Mouse (Mus musculus) spleen, adult 2 months (tissue): ENCODE measurements at regions not wholly inside any gene's neighbourhood (a gene's known extent, or its start where the extent isn't known, plus 50 kb on each side); places are given as distances from the start of the nearest gene placed in this dataset.

Source experiments
- CTCF ChIP-seq: fragments of 200-500 bp; IDR thresholded peaks from 2 replicates; pipeline ENCODE4 v1.5.1; 2011; ENCODE audit warnings: mild to moderate bottlenecking, inconsistent platforms; ENCODE audit not compliant: insufficient read depth, insufficient read length, insufficient replicate concordance; ENCODE audit errors: extremely low read depth
- POLR2A ChIP-seq: fragments of 200-500 bp; IDR thresholded peaks from 2 replicates; pipeline ENCODE4 v1.6.1; 2011; ENCODE audit warnings: low read depth, low read length, inconsistent platforms

GRCm38 (mm10) chr6:35405044-35405443 is 79.1 kb upstream of the Fam180a start:
- TF ChIP-seq CTCF = no peak
- TF ChIP-seq POLR2A = no peak
